Mouse (Mus musculus) kidney, embryonic 16.5 days (tissue): Measurements from ENCODE around the gene Thrb. TPM values are rescaled to one million over a fixed set of nuclear protein-coding genes. Genes with fewer than 3 reads are reported as not detected.

Experiments
- ATAC-seq: fragments of 200-750 bp; cut with Nextera tagmentation; 2 replicates; pipeline ENCODE4 v1.8.0; 2017; ENCODE audit warnings: moderate TSS enrichment; ENCODE audit not compliant: low FRiP score, low TSS enrichment
- H3K27ac ChIP-seq: fragments of 300-500 bp; sonication (generic); 2 replicates; pipeline ENCODE4 v1.5.1; 2014; ENCODE audit warnings: low read length
- H3K27me3 ChIP-seq: fragments of 300-500 bp; sonication (generic); 2 replicates; pipeline ENCODE4 v1.6.1; 2014; ENCODE audit warnings: low read length, control low read depth, mixed read lengths; ENCODE audit not compliant: insufficient read depth
- H3K36me3 ChIP-seq: fragments of 300-500 bp; sonication (generic); 2 replicates; pipeline ENCODE4 v1.6.1; 2014; ENCODE audit warnings: low read length, control low read depth, mixed read lengths; ENCODE audit not compliant: insufficient read depth
- H3K4me1 ChIP-seq: fragments of 300-500 bp; sonication (generic); 2 replicates; pipeline ENCODE4 v1.6.1; 2014; ENCODE audit warnings: low read length, control low read depth, mixed read lengths; ENCODE audit not compliant: insufficient read depth
- H3K4me2 ChIP-seq: fragments of 300-500 bp; sonication (generic); replicated peaks from 2 replicates; pipeline ENCODE4 v1.6.1; 2014; ENCODE audit warnings: low read depth, low read length
- H3K4me3 ChIP-seq: fragments of 300-500 bp; sonication (generic); 2 replicates; pipeline ENCODE4 v1.5.1; 2014; ENCODE audit warnings: mild to moderate bottlenecking, low read length
- H3K9ac ChIP-seq: fragments of 300-500 bp; sonication (generic); replicated peaks from 2 replicates; pipeline ENCODE4 v1.6.1; 2014; ENCODE audit warnings: low read length
- H3K9me3 ChIP-seq: fragments of 300-500 bp; sonication (generic); 2 replicates; pipeline ENCODE4 v1.6.1; 2016; ENCODE audit warnings: low read length, control low read depth
- WGBS: fragments of 180-500 bp; shearing (Covaris S2); extraction: QIAGEN DNeasy Blood & Tissue Kit; methylation state at CpG from one replicate; pipeline ENCODE4 v1.1.7; 2014; 5-methylcytosine and 5-hydroxymethylcytosine counted together
- polyA plus RNA-seq: library from polyadenylated mRNA; unstranded; fragments of >200 nt; fragmentation: Nextera tagmentation; extraction: Ambion mirVana; gene quantifications from 2 replicates; pipeline ENCODE4 v1.2.1, GENCODE M21; 2015

The Thrb gene
- polyA plus RNA-seq, 1 experiment from 2014 or later = 2.1 TPM

GRCm38 (mm10) chr14:18020636-18021035 is 360.6 kb downstream of the Thrb start:
- no peaks in the 10 kb centered on the region for H3K36me3 ChIP-seq
- no peak overlapping the region for H3K4me3 ChIP-seq
- ATAC-seq = no peak
- WGBS = 91% methylated on average over 3 of the region's 3 CpGs
- H3K27ac ChIP-seq = no peak overlapping the region
- H3K9ac ChIP-seq = no peak overlapping the region
- no peak overlapping the region for H3K4me2 ChIP-seq
- no peaks in the 10 kb centered on the region for H3K27me3 ChIP-seq
- H3K4me1 ChIP-seq = no peaks in the 10 kb centered on the region
- no peaks in the 10 kb centered on the region for H3K9me3 ChIP-seq

DNA sequence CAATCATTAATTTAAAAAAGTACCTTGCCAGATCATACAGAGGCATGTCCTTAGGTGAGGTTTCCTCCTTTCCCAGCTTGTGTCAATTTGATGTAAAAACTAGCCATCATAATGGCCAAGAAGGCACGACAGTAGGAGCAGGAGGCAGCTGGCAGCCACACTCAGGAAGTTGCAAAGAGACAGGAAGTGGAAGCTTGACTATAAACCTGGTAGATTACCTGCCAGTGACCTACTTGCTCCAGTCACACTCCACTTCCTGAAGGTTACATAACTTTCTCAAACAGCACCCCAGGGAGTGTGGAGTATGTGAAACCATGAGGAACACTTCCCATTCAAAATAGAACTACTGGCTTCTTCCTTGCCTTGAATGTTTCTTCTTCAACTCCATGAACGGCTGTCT is 361.7 kb downstream of the Thrb start:
- ATAC-seq = no peak
- Histone ChIP-seq H3K27ac (no peak overlapping the region), H3K9ac (no peak overlapping the region), H3K27me3 (no peaks in the 10 kb centered on the region), H3K4me1 (no peaks in the 10 kb centered on the region), H3K9me3 (no peaks in the 10 kb centered on the region), H3K4me3 (no peak overlapping the region), H3K36me3 (no peaks in the 10 kb centered on the region), H3K4me2 (no peak overlapping the region)
- WGBS = 50% methylated on average over 2 of the region's 2 CpGs

- Histone ChIP-seq H3K4me2 (no peak overlapping the region), H3K9ac (no peak overlapping the region), H3K27me3 (no peaks in the 10 kb centered on the region), H3K27ac (no peak overlapping the region), H3K9me3 (no peaks in the 10 kb centered on the region), H3K4me3 (no peak overlapping the region), H3K4me1 (no peaks in the 10 kb centered on the region), H3K36me3 (no peaks in the 10 kb centered on the region)
- no peak for ATAC-seq
These were observed 362.3 kb downstream of the Thrb start for GRCm38 (mm10) chr14:18022351-18022750.

DNA sequence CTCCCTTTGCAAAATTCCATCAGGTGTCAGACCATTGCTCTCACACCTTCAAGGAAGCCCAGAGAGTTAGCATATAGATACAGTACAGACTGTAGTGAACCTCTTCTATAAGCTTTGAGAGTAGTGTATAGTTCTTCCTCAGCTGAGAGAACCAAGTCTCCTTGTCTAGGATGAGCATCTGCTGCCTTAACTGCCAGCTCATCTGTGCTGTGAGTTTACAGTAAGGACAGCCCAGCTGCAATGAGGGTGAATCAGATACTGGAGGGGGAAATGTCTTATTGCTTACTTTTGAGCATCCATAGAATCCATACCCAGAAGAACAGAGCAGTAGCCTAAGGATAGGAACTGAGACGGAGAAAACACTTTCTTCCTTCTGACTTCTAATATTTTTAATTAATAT is 367.8 kb downstream of the Thrb start:
- Histone ChIP-seq H3K27me3 (no peaks in the 10 kb centered on the region), H3K4me2 (no peak overlapping the region), H3K36me3 (no peaks in the 10 kb centered on the region), H3K9ac (no peak overlapping the region), H3K4me3 (no peak overlapping the region), H3K4me1 (no peaks in the 10 kb centered on the region), H3K9me3 (no peaks in the 10 kb centered on the region), H3K27ac (no peak overlapping the region)
- 78% methylated on average over 1 of the region's 1 CpGs for WGBS
- no peak for ATAC-seq

DNA sequence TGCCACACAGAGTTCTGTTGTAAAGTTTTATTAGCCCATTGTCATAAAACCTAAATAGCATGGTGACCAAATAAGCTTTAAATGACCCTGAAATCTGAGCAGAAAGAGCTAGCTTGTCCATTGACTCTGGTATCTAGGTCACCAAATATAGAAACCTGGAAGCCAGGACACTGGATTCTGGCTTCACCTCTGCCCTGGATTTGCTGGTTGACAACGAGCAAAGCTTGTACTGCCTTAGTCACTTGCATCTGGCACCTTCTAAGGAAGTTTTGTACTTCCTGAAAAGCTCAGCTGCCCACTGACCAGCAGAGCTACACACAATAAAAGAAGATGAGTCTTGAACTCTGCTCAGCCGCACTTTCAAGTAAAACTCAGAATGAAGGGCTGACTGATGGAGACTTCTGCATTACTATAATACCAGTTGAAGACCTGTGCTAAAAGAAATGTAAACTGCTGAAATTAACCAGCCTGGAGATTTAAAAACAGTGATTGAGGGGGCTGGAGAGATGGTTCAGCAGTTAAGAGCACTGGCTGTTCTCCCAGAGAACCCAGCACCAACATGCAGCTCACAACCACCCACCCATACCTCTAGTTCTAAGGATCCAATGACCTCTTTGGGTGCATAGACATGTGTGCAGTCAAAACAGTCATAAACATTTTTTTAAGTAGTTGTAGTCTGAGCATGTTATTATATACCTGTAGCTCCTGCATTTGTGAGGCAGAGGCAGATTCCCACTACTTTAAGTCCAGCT is 369.3 kb downstream of the Thrb start:
- Histone ChIP-seq H3K4me3 (no peak overlapping the region), H3K9ac (no peak overlapping the region), H3K4me2 (no peak overlapping the region), H3K27me3 (no peaks in the 10 kb centered on the region), H3K27ac (no peak overlapping the region), H3K36me3 (no peaks in the 10 kb centered on the region), H3K9me3 (no peaks in the 10 kb centered on the region), H3K4me1 (no peaks in the 10 kb centered on the region)
- WGBS = 50% methylated on average over 2 of the region's 2 CpGs
- no peak for ATAC-seq

DNA sequence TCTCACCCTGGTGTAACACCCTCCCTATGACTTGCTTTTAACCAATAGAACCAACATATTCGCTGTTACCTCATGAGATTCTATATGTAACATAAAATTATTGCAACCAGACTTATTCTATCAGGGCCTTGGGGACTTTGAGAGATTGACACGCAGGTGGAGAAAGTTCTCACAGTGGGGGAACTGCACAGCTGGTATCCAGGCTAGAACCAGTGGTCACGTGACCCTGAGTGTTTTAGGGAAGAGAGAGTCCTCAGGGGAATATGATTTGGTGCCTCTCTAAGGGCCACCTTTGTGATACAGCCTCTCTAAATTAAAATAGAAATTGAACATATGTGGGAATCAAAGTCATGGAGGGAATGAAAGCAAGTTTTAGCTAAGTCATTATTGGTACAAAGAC is 371.9 kb downstream of the Thrb start:
- WGBS = 79% methylated on average over 3 of the region's 3 CpGs
- no peak overlapping the region for H3K27ac ChIP-seq
- H3K4me2 ChIP-seq = no peak overlapping the region
- no peaks in the 10 kb centered on the region for H3K36me3 ChIP-seq
- no peaks in the 10 kb centered on the region for H3K27me3 ChIP-seq
- H3K9me3 ChIP-seq = no peaks in the 10 kb centered on the region
- no peak overlapping the region for H3K4me3 ChIP-seq
- no peak for ATAC-seq
- no peaks in the 10 kb centered on the region for H3K4me1 ChIP-seq
- no peak overlapping the region for H3K9ac ChIP-seq

- Histone ChIP-seq H3K9ac (no peak overlapping the region), H3K36me3 (no peaks in the 10 kb centered on the region), H3K4me1 (no peaks in the 10 kb centered on the region), H3K9me3 (no peaks in the 10 kb centered on the region), H3K4me3 (no peak overlapping the region), H3K4me2 (no peak overlapping the region), H3K27ac (no peak overlapping the region), H3K27me3 (no peaks in the 10 kb centered on the region)
- WGBS = 71% methylated on average over 5 of the region's 5 CpGs
- no peak for ATAC-seq
These were observed 376.5 kb downstream of the Thrb start for GRCm38 (mm10) chr14:18036573-18036972.

- Histone ChIP-seq H3K27ac (no peak overlapping the region), H3K4me1 (no peaks in the 10 kb centered on the region), H3K4me2 (no peak overlapping the region), H3K9me3 (0 out of 2 replicates have a peak, but pooled peaks cover 2% of the 10 kb centered on the region), H3K36me3 (no peaks in the 10 kb centered on the region), H3K9ac (no peak overlapping the region), H3K4me3 (no peak overlapping the region), H3K27me3 (no peaks in the 10 kb centered on the region)
- WGBS = 61% methylated on average over 5 of the region's 5 CpGs
- no peak for ATAC-seq
These were observed 402.2 kb downstream of the Thrb start for GRCm38 (mm10) chr14:18062082-18062772.
